Mouse (Mus musculus): ENCODE data around the gene Sfswap. TPM values are rescaled to one million over a fixed set of nuclear protein-coding genes. Genes with fewer than 3 reads are reported as not detected.
A peak's percentile ranks its signal among the peaks of the same experiment; 100 is the strongest.

The Sfswap gene
- total RNA-seq, 2 experiments from 2014 or later = 60.5 to 74.0 TPM

DNA sequence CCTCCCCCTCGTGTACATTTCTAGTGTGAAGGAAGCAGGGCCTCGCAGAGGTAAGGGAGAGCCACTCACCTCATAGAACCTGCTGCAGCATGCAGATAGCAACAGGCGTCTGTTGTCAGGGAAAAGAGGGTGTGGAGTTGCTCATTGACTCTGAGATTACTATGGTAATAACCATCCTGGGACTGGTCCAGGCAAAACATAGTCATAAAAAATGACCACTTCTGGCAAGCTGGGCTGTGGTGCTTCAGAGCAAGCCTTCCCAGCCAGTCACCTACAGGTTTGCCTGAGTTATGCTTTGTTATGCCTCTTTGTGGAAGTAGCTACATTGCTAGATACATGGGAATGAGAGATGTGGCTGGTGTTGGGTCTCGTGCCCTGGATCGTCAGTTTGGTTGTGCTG is 26.1 kb downstream of the Sfswap start:
- DNase-seq (ENCODE audit: low spot score in 2 of 2) = no peak

DNA sequence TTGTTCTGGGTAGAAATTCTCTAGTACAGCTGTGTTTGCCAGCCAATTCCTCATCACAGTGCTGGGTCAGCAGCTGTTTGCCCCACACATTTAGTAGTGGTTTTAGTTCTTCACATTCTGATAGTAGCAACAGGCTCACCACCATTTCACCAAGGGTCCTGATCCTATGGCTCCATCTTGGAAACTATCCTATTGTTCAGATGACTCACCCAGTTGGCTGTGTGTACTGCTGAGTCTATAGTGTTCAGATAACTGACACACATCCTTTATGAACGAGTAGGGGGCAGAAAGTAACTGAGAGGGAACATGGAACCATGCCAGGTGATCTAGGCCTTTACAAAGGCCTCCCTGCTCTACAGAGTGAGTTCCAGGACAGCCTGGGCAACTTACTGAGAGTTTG is 28.6 kb downstream of the Sfswap start:
- no peak for DNase-seq (ENCODE audit: low spot score in 2 of 2)

DNA sequence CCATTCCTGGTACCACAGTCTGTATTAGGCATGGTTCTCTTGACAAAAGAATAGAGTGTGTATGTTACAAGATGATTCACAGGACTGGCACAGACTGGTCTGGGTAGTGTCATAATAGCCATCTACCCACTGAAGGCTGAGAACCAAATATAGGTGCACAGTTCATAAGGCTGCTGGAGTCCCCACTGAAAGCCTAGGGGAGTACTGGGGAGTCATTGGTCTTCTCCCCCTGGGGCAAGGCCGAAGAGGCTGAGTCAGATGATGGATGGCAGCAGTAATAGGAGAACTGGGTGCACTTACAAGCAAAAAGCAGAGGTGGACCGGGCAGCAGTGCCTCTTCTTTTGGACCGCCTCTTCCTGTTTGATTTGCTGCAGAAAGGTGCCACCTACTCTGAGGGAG is 32.7 kb downstream of the Sfswap start:
- DNase-seq (ENCODE audit: low spot score in 2 of 2) = no peak

DNA sequence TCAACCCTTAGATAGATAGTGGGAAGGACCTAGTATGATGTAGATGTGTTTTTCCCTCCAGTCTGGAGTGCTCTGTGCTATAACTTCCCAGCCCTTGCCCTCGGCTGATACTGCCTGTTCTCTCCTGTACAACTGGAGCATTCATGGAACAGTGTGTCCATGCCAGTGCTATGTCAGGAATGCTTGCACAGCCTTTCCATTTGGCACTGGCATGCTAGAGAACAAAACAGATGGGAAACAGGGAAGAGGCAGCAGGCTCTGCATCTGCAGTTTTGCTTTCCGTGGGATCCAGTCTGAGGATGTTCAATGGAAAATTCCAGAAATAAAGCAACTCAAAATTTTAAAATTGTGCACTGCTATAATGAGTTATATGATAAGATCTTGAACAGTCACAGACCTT is 33.5 kb downstream of the Sfswap start:
- DNase-seq (ENCODE audit: low spot score in 2 of 2) = peak in 1 of 2 experiments; percentile 27

DNA sequence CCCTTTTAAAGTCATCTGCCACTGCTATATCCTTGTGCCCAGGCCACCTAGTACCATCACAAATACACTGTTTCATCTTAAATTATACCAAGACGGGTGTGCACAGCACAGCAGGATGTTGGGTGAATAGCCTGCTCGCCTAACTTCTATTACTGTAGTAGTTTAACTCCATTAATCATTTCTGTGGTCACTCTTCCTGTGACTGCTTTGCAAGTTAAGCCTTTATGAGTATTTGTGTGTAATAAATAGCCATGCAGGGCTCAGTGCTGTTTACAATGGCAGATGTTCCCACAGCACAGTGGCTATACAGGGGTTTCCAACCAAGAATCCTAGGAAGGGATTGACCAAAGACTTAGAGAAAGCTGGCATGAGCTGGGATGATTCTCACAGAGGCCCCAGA is 34.0 kb downstream of the Sfswap start:
- no peak for DNase-seq (ENCODE audit: low spot score in 2 of 2)

DNA sequence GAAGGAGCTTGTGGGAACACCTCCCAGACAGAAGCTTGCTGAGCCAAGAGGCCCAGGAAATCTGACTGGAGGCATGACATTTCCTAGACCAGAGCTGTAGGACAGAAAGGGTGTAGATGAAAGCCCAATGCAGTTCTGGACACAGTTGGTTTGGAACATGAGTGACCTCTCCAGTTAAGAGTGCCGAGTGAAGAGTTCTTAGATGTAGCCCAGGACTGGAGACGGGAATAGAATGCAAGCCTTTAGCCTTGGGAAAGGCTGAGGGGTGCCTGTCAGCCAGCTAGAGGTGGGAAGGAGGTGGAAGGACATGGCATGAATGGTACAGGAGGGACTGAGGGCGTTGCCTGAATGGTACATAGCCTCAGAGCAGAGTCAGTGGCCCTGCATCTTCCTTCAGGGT is 34.4 kb downstream of the Sfswap start:
- no peak for DNase-seq (ENCODE audit: low spot score in 2 of 2)

DNA sequence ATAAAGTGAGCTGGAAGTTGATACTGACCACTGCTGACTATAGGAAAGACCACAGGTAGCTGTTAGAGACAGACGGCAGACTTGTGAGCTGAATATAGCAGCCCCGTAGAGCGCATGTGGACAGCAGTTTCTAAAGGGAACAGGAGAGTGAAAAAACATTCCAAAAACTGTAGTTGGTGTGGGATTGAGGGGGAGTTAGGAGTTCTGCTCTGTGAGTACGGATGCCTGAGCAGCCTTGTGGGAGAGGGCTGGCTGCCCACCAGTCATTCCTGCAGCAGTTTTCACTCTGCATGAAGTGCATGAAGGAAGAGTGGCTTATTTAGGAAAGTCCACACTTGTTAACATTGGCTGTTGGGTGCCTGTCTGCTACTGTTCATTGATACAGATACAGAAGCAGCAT is 37.8 kb downstream of the Sfswap start:
- DNase-seq (ENCODE audit: low spot score in 2 of 2) = no peak

DNA sequence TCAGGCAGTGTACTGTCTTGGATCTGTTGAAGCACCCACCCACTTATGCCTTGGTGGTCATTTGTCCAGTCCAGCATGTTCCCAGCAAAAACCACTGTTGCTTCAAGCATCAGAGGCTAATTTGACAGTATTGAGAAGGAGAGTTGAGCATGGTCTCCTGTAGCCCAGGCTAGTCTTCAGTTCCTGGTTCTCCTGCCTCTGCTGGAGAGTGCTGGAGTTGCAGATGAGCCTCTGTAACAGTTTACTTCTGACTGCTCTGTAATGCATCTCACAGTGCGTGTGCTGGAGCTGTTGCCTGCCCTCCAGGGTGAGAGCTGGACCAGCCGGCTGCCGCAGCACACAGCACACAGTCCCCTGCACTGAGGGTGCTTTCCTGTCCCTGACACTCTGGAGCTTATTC is 41.2 kb downstream of the Sfswap start:
- no peak for DNase-seq (ENCODE audit: low spot score in 2 of 2)

DNA sequence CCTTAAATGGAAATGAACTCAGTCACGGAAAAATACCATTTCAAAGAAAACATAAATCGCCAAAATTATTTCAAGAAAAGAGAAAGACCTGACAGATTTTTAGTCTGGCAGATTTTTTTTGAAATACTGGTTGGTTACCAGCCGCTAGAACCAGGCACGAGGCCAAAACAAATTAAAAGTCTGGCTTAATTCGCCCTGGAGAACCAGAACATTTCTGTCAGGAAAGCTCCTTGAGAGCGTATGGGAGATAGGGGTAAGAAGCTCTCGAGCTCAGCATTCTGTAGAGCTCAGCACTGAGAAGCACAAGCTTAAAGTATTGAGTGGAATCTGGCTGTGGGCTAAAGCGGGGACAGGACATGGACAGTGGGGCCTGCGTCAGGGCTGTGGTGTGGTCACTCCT is 44.8 kb downstream of the Sfswap start:
- no peak for DNase-seq (ENCODE audit: low spot score in 2 of 2)

DNA sequence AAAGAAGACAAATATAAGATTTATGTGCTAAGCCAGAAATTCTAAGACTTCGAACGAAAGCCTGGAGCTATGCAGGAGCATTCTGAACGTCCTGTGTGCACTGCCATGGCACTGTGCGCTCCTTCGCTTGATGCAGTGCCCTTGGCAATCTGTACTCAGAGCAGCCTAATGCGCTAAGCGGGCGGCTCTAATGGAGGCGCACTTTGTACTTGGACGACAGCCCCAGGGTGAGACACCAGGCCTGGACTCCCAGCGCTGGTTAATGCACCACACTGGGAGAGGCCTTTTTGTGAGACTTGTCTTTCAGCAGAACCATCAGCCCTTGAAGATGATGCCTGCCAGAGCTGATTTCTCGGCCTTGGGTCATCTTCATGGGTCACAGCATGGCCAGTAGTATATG is 48.7 kb downstream of the Sfswap start:
- DNase-seq (ENCODE audit: low spot score in 2 of 2) = no peak

DNA sequence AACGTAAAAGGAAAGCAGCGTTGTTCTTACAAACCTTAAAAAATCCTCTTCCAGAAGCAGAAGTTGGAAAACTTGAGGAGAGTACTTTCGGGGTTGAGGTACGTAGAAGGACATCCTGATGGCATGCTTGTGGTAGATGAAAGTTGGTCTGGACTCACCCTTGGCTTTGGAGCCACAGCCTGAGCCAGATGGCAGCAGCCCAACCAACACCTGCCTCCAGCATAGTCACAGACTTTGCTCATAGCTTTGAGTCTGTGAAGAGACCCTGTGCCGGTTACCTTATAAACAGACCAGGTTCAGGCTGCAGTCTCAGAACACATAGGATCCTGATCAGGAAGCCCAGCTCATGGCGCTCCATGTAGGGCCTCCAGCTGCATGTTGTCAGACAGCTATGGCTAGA is 49.8 kb downstream of the Sfswap start:
- no peak for DNase-seq (ENCODE audit: low spot score in 2 of 2)

DNA sequence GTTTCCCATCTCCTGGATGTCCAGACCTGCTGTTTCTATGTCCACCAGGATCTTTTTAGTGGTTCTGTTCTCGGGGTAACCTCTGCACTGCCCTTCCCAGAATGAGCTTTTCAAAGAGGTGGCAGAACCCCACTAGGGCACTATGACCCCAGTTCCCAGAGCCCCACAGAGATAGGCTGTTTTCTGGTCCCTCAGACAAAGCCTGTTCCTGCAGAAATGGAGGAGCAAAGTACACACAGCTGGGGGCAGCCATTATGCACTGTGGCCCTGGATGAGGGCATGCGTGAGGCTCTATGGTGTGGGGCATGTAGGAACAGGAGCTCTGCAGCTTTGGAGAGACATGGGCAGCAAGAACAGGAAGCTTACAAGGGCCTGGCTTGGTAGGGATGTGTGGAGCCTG is 51.0 kb downstream of the Sfswap start:
- no peak for DNase-seq (ENCODE audit: low spot score in 2 of 2)

DNA sequence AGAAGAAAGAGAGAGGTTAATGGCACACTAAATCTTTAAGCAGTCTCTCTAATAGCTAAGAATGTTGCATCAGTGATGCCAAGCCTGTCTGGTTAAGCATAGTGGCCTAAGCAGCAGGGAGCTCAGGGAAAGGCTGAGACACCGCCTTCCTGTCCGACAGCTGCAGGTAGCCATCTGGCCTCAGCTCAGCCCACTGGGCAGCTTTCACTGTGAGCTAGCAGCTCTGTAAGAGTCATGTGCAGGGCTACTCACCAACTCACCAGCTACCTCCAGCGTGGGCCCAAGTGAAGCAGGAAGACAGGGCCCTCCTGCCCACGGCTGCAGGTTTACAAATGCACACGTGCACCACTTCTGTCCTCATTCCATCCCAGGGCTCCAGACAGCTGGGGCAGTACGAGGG is 52.6 kb downstream of the Sfswap start:
- DNase-seq (ENCODE audit: low spot score in 2 of 2) = no peak

DNA sequence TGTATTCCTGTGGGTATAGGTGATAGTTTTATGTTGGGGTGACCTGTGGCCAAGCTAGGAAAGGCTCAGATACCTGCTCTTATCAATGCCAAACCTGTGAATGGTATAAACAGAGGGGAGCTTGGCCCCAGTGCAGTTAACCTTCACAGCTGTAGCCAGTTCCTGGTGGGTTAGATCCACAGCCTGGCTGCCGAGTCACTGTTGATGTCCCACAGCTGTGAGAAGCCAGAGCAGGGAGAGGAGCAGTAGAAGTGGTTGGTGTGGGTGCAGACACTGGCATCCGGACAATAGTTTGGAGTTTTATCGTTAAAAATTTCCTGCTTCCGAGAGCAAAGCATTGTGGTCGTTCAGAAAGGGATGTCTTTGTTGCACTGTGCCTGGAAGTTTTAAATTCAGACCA is 57.6 kb downstream of the Sfswap start:
- no peak for DNase-seq (ENCODE audit: low spot score in 2 of 2)

DNA sequence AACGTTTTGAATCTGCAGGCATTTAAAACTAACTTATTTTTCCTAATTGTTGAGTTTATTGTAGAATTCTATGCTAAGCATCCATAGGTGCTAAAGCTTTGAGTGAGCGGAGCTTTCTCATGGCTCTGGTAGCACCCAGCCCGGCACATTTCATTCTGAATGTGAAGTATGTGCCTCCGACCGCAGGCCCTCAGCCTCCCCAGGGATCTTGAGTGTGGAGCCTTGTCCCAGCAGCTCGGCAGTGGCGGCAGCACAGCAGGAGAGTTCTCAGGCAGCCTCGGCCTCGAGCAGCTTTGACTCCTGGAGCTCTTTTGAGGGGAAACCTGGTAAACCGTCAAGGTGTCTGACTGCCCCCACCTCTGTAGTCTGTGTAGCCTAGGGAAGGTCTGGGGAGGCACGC is 58.3 kb downstream of the Sfswap start:
- DNase-seq (ENCODE audit: low spot score in 2 of 2) = no peak

DNA sequence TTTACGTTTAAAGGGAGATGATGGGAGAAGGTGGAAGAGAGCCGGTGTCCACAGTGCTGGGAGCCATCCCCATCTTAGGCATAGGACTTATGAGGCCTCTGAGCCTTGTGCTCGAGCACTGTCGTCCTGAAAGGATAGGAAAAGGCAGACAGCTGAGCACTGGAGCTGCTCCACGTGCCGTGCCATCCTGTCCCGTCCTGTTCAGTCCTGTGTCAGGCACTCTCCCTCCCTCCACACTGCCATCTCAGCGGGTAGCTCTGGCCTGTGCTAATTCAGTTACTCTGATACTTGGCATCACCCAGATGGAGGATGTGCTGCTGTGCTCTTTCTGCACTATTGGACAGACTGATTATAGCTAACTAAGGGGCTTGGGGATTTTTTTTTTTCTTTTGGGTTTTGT is 61.3 kb downstream of the Sfswap start:
- no peak for DNase-seq (ENCODE audit: low spot score in 2 of 2)

DNA sequence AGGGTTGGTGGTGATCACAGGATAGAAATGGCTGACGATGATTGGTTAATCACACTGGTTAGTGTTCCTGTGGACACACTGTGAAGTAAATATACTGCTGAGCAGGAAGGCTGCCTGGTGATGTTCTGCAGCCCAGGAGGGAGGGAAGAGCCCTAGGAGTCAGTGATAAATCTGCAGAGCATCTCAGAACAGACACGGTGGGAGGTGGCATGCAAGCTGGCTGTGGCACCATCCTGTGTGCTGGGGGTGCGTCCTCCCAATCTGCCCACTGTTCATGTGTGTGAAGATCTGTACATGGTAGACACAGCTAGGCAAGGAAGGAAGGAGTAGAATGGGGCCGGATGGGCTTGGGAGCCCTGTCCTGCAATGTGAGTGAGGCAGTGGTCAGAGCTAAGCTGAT is 67.6 kb downstream of the Sfswap start:
- DNase-seq (ENCODE audit: low spot score in 2 of 2) = no peak

DNA sequence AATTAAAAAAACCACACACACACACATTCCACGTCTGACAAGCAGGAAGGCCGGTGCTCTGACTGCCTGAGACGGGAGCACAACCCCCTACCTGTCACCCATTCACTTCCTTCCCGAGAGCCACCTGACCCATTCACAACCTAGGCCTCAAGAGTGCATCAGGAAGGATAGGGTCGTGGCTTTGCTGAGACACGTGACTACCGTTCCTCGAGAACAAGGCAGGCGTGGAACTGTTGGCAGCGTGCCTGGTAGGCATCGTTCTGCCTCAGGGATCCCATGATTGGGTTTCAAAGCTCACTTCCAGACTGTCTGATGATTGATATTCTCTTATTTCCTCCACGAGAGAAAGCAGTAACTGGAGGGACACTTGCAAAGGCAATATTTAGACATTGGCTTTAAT is 77.2 kb downstream of the Sfswap start:
- DNase-seq (ENCODE audit: low spot score in 2 of 2) = no peak

DNA sequence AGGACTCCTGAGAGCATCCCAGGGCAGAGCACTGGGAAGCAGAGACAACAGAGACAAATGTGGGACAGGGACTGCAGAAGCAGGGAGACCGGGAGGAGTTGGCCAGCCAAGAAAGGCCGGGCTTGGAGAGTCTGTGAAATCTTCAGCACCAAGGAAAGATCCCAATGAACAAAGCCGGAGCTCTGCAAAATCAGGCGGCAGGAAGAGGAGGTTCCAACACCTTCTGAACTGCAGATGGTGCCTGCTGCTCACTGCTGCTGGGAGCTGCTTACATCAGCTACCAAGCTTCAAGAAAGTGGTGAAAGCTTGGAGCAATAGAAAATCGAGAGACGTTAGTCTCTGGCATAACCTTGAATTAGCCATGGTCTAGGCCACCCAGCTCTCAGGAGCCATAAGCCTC is 79.0 kb downstream of the Sfswap start:
- no peak for DNase-seq (ENCODE audit: low spot score in 2 of 2)

DNA sequence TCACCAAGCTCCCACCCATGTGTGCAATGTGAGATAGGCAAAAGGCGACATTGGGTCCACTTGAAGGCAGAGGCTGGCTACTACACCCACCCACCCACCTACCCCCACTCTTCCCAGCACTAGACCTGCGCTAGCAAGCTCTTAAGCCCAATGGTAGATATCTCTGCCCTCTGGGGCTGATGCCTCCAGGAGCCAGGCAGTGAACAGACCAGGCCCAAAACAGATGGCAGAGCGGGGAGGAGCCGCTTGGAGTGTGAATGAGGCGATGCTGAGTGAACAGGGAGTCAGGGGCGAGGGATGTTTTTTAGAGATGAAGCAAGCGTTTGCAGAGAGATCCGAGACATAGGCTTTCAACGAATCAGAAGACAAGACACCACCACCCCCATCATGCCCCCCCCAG is 79.6 kb downstream of the Sfswap start:
- no peak for DNase-seq (ENCODE audit: low spot score in 2 of 2)

DNA sequence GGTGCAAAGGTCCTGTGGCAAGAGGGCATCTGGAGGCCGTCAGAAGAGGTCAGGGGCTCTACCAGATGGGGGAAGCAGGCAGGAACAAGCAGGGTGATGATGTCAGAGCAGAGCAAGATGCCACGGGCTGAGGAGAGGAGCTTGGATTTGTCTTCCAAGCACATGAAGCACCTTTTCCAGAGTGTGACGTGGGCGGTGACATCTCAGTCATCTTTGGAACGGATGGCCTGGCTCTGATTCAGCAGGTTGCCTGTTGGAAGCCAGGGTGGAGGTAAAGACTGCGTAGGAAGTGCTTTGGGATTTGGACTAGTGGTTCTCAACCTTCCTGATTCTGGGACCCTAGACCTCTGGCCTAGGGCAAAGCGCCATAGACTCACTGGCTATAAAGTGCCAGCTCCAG is 80.0 kb downstream of the Sfswap start:
- DNase-seq (ENCODE audit: low spot score in 2 of 2) = no peak

DNA sequence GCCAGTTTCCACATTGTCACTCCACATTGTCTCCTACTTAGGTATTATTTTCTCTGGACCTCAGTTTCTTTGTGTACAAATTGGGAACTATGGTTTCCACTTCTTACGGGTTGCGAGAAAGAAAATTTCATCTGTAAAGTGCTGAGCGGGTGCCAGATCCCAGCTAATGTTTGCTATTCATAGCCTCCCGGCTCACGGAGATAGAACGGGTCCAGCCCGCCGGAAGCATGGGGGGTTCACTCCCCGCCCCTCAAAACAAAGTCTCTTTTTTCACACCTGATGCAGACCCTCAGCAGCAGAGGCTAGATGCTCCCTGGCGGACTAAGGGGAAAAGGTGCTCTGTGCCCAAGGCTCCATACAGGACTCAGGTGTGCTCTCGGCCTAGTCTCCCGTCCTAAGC is 82.3 kb downstream of the Sfswap start:
- no peak for DNase-seq (ENCODE audit: low spot score in 2 of 2)

DNA sequence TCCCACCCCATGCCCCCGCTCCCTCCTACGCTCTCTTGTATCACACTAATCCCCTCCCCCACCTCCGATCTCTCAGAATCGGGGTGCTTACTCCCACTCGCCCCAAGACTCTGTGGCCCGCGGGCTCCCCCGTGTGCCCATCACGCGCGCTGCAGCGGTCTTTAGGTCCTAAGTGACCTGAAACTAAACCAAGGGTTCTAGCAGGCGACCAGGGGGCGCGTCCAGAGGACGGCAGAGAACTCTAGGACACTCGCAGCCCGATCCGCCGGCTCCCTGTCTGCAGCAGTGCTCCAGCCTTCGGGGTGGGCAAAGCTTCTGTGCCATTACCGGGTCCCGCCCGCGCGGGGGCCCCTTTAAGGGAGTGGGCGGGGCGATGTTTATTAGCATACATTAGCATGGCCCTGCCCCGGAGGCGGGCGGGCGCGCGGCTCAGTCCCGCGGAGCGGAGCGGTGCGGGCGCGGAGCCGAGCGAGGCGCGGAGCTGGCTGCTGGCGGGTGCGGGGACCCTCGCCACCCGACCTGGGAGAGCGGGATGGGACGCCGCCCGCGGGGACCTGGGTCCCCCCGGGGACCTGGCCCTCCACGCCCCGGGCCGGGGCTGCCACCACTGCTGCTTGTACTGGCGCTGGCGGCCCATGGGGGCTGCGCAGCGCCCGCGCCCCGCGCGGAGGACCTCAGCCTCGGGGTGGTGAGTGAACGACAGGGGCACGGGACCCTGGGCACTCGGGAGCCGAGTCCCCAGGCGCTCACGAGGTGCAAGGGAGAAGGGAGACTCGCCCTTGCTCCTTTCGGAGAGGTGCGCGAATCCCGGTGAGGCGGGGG is 83.0 kb downstream of the Sfswap start, which contains the start of gene Mmp17:
Mmp17 (plus strand) TSS at position 409 of the 822 bp plus-strand sequence.
- DNase-seq (ENCODE audit: low spot score in 2 of 2) = peak; percentile 74 to 83

All from gastrocnemius, postnatal 4 days (tissue).